Mouse (Mus musculus) kidney, postnatal 36 days (tissue): ENCODE results near the gene Kcnab3.
"Not testable (repeated sequence)": the region's sequence is repeated elsewhere in the genome, so short reads cannot be mapped to it uniquely, and the experiment has no call there.

Experiments
- DNase-seq, 2 experiments: peaks; one replicate each; pipeline ENCODE4 v3.0.0; 2021 to 2022; ENCODE audit warnings: mixed read lengths in 2 of 2

Gene Kcnab3

GRCm38 (mm10) chr11:69325628-69326407 lies at the start of gene Kcnab3:
Gene Kcnab3 (plus strand): TSS chr11:69326258.
- peak; percentile 94 to 95 for DNase-seq

DNA sequence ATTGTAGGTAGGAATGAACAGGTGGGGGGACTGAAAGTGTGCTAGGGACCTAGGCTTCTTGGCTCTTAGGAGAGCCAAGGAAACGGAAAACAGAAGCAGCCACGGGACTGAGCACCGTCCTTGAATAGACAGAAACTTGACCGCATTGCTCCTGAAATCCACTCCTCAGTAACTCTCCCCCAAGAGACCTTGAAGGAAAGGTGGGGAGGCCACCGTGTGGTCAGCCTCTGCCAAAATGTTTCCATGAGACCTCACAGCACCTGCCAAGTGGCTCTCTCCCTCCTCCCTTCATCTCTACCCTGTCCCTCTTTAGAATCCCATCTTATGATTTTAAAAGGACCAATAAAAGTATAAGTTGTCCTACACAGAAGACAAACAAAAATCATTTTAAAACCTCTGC lies 48.8 kb upstream of the Kcnab3 start:
- DNase-seq, result no peak

DNA sequence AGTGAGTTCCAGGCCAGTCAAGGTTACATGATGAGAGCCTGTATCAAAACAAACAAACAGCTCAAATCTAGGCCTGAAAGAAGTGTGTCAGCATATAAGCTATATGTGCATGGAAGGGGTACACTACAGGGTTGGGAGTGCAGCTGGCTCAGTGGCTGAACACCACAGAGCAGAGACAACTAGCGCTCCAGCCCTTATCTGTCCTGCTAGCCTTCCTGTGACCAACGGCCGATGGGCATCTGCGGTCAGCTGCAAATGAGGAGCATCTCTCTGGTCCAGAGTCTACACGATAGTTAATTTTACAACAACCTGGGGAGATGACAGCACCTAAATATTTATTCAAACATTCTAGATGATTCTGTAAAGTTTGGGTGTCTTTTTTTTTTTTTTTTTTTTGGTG lies 34.9 kb upstream of the Kcnab3 start:
- DNase-seq, result no peak

DNA sequence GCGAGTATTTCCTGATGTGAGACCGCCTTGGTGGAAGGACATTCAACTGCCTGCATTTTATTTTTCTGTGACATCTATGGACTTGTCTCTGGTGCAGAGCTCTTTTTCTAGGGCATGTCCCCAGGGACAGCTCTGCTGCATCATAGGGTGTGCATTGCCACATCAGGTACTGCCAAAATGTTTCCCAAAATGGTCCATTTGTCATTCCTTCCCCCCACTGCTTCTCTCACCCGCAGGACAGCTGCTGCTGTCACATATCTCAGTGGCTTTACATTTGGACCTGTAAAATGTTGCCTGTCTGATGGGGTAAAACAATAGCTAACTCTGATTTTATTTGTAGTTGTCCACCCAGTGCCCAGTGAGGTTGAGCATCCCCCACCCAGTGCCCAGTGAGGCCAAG lies 30.8 kb upstream of the Kcnab3 start:
- DNase-seq, result no peak

DNA sequence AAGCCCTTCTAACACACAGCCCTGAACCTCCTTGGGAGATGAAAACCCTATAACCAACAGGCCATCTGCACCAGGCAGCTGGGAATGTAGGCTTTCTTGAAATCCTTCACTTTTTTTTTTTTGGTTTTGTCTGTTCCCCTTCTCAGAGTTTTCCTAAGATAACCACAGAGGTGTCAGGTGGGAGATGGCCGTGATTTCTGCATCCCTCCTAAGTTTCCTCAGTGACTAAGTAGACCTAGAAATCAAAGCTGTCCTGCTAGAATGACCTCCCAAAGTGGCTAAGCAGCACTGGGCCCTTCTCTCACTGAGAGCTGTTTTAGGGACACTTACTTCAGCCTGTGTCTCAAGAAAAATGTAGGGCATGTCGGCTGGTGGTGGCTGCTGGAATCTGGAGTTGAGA lies 28.3 kb upstream of the Kcnab3 start:
- no peak for DNase-seq

DNA sequence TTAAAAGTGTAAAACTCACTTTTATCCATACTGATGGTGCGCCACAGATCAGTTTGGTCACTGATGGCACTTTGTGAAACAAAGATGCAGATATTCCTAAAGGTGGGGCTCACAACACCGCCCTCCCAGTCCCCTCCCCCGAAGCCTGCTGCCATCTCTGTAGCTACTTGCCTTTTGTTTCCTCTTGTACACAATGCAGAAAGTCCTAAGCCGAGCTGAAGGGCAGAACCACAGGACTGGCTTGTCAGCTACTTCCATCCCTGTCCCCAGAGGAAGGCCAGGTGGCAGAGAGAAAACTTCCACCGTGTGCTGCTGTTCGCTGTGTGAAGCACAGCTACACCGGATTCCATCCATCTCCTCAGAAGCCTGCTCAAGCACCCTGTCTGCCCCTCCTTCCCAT lies 27.8 kb upstream of the Kcnab3 start:
- DNase-seq, result no peak

- DNase-seq, result no peak
These were observed 23.2 kb upstream of the Kcnab3 start for GRCm38 (mm10) chr11:69302817-69303216.

DNA sequence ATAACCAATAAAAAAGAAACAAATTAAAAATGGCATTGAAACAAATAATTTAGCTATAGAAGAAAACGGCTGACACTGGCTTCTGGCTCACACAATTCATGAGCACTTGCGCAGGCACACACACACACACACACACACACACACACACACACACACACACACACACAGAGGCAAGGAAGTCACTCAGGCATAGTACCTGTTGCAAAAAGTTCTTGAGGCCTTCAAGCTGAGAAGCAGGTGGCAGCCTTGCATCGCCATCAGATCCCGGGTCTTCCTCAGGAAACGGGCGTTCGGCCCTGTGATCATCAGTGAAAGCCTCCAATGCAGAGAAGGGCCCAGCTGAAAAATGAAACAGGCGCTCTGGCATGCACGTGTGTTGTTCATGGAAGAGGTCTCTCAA lies 20.8 kb upstream of the Kcnab3 start:
- no peak for DNase-seq

GRCm38 (mm10) chr11:69306039-69306438 lies 20.0 kb upstream of the Kcnab3 start:
- no peak for DNase-seq

GRCm38 (mm10) chr11:69311266-69311665 lies 14.8 kb upstream of the Kcnab3 start:
- no peak for DNase-seq

DNA sequence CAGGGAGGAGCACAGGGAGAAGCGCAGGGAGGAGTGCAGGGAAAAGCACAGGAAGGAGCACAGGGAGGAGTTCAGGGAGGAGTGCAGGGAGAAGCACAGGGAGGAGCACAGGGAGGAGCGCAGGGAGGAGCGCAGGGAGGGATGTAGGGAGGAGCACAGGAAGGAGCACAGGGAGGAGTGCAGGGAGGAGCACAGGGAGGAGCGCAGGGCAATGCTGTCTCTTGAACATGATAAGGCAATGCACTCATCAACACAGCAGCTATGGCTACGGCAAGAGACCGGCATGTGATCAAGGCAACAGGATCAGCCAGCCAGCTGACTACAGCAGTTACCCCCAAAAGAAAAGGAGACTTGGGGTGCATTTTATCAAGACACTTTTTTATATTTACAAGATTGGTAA lies 9.7 kb upstream of the Kcnab3 start:
- no peak for DNase-seq

- not testable (repeated sequence) for DNase-seq
These were observed 8.1 kb upstream of the Kcnab3 start for GRCm38 (mm10) chr11:69318000-69318399.

DNA sequence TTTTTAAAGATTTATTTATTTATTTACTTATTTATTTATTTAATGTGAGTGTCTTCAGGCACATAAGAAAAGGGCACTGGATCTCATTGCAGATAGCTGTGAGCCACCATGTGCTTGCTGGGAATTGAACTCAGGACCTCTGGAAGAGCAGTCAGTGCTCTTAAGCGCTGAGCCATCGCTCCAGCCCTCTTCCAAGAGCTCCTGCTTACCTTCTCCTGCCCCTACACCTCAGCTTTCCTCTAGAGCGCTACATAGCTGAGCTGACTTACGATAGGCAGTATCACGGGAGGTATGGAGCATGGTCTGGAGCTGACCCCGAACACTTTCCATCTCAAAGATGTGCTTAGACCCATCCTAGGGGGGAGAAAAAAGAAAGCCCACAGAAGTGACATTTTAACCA lies 4.5 kb upstream of the Kcnab3 start:
- no peak for DNase-seq

- no peak for DNase-seq
These were observed 4.0 kb upstream of the Kcnab3 start for GRCm38 (mm10) chr11:69322010-69322409.

DNA sequence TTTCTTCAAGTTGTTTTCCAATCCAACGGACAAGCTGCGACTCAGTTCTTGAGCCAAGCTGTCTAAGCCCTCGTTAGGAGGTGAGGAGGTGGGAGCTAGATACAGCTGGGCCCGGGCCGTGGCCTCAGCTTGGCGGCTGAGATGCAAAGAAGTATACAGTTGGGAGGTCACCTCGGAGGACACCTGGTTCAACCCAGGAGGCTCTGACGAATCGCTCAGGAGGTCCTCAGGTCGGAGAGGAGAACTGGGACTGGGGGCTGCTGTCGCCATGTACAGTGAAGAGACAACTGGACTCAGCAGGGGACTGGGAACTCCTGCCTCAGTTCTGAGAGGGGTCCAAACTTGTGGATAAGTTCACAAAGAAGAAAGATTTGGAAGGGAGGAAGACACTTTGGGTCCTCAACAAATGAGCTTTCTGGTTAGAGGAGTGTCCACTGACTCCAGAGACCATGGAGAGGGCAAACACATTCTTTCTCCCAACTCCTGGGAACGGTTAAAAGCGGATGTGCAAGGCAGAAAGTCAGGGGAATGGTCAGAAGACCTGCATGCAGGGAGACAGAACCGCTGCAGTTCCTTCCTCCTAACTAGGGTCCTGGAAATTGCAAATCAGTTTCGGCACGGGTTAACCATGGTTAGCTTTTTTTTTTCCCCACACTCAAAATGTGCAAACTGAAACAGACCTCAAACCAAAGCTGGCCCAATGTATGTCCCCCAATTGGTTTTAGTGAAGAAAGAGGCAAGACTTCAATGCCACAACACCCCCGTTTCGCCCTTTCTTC lies 3.2 kb upstream of the Kcnab3 start:
- no peak for DNase-seq

- peak; percentile 99 for DNase-seq
These were observed 2.4 kb upstream of the Kcnab3 start, which contains the start of the genes Cntrob and Trappc1 for GRCm38 (mm10) chr11:69323667-69324111. Gene Cntrob (minus strand): TSS chr11:69323775. Gene Trappc1 (plus strand): TSS chr11:69323980.

GRCm38 (mm10) chr11:69324749-69325148 lies 1.3 kb upstream of the Kcnab3 start:
- DNase-seq, result no peak

GRCm38 (mm10) chr11:69326408-69327156 lies 524 bp downstream of the Kcnab3 start:
- DNase-seq, result peak in 1 of 2 experiments; percentile 41

GRCm38 (mm10) chr11:69327157-69327442 lies 1.0 kb downstream of the Kcnab3 start:
- no peak for DNase-seq

DNA sequence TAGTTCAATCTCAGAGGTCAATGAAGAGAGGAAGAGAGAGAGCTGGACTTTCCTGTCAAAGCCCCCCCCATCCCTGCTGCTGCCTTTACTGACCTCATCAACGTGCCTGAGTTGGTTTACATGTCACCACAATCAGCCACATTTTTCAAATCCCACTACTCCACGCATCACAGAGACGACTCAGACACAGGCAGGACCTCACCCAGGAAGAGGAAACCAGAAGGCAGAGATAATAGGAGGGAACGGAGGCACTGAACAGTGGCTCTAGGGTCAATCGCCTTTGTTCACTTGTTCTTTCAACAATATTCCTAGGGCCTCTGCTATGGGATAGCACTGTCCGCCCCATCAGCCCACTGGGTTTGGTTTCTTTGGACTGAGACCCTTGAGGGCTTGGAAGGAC lies 1.6 kb downstream of the Kcnab3 start:
- DNase-seq, result no peak

DNA sequence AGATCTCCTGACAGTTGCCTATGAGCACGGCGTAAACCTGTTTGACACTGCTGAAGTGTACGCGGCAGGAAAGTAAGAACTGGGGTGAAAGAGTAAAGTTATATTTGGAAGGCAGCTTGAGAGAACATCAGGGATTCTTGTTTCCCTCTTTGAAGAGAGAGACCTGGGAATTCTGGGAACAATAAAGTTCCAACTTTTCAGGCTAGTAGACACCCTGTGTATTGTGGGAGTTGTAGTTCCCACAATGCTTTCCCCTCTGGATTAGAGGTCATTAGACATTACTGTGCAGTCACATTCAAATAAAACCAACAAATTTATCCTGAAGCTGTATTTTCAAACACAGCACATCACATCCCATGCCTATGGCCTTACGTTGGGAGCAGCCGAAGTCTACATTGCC lies 2.5 kb downstream of the Kcnab3 start:
- no peak for DNase-seq

DNA sequence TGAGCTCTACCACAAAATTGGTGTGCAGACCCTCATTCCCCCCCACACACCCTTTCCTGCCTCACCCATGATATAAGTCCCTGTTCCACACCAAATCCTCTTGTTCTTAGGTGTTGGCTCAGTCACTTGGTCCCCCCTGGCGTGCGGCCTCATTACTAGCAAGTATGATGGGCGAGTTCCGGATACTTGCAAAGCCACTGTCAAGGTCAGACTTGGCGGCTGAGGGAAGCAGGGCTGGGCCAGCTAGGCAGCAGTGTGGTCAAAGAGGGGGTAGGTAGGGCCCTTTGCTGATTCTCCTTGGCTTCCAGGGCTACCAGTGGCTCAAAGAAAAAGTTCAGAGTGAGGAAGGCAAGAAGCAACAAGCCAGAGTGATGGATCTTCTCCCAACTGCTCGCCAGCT lies 5.1 kb downstream of the Kcnab3 start:
- DNase-seq, result no peak

GRCm38 (mm10) chr11:69331929-69332405 lies 5.9 kb downstream of the Kcnab3 start:
- peak; percentile 58 to 82 for DNase-seq
